Mouse (Mus musculus) kidney, postnatal 25 days (tissue): ENCODE data around the gene Rubcnl.

Experiments
- DNase-seq, 2 experiments: peaks; one replicate each; pipeline ENCODE4 v3.0.0; 2021; ENCODE audit warnings: mixed read lengths in 2 of 2

Rubcnl gene

DNA sequence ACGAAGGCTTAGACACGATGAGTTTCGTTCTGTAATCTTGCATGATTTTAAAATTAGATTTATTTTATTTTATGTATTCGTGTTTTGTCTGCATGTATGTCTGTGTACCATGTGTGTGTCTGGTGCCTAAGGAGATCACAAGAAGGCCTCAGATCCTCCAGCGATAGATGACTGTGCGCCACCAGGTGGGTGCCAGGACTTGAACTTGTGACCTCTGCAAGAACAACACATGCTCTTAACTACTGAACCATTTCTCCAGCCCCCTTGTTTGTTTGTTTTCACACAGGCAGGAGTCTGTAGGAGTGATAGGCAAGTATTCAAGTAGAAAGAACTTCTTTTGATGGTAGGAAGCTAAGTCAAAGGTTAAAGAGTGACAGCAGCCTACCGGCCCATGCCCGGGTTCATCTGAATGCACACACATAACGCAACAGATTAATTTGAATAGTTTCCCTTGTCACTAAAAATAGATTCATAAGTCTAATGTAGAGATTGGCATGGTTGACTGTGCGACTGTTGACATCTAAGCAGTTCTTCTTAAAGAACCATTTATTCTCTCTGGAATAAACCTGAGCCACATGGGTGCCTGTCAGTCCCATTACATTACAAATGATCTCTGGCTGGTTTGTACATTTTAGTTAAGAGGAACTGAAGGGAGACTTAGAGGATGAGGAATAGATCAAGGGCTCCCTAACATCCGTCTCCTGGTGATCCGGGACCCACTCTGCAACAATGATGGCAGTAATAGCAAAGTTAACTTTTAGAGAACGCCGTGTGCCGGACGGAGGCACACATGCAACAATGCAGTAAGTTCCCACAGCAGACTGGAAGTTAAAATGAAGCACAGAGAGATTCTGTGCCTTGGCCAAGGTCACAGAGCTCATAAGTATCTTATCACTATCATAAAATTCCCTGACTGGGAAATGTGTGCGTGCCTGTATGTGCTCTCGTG is 2.3 kb downstream of the Rubcnl start:
- no peak for DNase-seq

- DNase-seq, result no peak
Measured at GRCm38 (mm10) chr14:75018829-75019228, 3.0 kb downstream of the Rubcnl start.

DNA sequence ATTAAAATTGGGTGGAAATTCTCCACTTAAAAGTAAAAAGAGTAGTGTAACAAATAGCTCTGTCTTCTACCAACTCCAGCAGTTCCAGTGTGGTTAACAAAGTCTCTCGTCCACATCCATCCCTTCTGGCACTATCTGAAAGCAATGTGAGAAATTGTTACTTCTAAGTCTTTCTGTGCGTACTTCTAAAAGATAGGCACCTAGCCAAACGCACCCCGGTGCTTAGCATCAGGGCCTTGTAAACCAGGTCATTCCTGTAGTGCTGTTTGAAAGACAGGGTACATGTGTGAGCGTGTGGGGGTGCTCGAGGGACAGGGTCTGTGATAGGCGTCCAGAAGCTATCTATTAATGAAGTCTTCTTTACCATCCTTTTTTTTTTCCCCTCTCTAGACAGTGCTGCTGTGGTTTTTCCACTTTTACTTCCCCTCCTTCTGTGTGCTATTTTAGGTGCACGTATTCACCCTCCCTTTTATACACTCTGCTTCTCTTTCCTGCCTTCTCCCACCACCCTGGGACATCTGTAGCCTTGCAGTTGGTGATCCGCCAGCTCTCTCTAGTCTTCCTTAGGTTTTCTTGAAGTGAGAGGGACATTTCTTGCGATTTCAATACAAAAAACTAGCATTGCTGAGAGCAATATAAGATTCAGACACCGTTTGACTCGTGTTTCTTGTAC is 4.9 kb downstream of the Rubcnl start:
- DNase-seq, result no peak

- no peak for DNase-seq
Measured at GRCm38 (mm10) chr14:75022522-75022921, 6.7 kb downstream of the Rubcnl start.

GRCm38 (mm10) chr14:75024793-75025710 is 9.2 kb downstream of the Rubcnl start:
- DNase-seq, result no peak

DNA sequence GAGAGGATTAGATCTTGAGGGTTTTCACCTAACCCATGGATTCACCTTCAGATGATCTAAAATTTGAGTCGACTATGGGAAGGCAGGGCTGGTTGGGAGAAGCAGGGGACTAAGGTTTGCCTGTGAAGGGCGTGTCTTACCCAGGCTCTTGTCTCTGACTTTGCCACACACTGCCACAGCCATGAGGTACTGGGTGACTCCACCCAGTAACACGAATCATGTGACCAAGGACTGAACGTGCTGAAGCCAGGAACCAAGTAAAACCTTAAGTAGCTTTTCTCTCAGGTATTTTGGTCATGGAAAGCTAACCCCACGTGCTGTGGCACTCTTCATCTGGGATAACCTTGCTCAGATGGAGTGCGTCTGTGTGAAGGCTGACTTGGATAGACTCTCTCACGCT is 14.9 kb downstream of the Rubcnl start:
- DNase-seq, result no peak

DNA sequence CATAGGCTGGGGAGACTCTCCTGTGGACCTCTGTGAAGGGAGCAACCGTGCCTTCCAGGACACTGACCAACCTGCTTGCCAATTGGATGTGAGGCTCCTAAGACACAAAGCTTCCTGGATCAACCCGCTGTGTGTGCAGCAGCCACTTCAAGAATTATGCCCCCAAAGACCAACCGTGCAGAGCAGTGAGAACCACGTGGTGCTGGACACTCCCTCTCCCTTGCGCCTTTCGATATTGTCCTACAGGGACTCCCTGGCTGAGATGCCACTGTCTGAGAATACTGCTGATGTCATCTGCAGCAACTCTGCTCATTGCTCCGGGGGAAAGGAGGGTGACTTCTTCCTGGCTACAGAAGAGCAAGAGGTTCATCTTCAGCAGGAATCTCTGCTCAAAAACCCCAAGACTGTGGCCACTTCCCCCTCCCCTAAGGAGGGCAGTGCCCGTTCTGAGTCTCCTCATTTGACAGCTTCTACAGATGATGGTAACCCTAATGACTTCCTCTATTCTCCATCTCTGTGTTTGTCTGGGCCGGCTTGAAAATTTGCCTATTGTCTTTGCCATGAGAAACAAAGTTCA is 16.3 kb downstream of the Rubcnl start:
- no peak for DNase-seq

DNA sequence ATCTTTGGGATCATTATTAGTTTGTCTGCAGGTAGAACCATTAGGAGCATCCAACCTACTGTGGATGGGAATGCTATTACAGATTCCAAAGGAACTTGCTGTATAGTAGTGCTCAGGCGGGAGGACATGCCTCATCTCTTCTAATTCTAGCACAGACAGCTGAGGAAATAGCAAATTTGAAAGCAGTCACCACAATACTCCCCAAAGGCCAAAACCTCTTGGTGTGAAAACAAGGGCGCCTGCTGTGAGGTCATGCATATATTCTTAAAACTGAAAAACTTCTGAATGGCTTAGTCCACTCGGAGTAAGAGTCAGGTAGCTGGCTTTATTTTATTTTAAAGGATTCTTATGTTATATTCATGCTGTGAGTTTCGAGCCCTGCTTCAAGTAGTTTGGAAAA is 16.9 kb downstream of the Rubcnl start:
- DNase-seq, result no peak

GRCm38 (mm10) chr14:75034240-75034639 is 18.4 kb downstream of the Rubcnl start:
- peak in 1 of 2 experiments; percentile 54 for DNase-seq

DNA sequence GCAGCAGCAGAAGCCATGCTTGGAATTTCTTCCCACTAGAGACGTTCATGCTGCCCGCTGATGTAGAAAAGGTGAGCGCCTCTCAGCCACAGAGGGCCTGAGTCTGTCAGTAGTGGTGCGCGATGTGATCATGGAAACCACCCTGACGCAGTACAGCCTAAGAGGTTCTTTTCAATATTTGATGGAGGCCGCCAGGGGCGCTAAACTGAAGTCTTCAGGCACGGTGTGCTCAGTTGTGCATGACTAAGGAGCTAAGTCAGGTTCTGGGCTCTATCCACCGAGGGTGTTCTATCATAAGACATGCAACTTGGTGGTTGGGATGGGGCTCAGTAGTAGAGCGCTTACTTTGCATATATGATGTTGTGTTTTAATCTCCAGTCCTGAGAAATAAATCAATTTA is 19.6 kb downstream of the Rubcnl start:
- no peak for DNase-seq

- DNase-seq, result no peak
Measured at GRCm38 (mm10) chr14:75045184-75045583, 29.4 kb downstream of the Rubcnl start.

- DNase-seq, result no peak
Measured at GRCm38 (mm10) chr14:75052451-75052850, 36.6 kb downstream of the Rubcnl start.

DNA sequence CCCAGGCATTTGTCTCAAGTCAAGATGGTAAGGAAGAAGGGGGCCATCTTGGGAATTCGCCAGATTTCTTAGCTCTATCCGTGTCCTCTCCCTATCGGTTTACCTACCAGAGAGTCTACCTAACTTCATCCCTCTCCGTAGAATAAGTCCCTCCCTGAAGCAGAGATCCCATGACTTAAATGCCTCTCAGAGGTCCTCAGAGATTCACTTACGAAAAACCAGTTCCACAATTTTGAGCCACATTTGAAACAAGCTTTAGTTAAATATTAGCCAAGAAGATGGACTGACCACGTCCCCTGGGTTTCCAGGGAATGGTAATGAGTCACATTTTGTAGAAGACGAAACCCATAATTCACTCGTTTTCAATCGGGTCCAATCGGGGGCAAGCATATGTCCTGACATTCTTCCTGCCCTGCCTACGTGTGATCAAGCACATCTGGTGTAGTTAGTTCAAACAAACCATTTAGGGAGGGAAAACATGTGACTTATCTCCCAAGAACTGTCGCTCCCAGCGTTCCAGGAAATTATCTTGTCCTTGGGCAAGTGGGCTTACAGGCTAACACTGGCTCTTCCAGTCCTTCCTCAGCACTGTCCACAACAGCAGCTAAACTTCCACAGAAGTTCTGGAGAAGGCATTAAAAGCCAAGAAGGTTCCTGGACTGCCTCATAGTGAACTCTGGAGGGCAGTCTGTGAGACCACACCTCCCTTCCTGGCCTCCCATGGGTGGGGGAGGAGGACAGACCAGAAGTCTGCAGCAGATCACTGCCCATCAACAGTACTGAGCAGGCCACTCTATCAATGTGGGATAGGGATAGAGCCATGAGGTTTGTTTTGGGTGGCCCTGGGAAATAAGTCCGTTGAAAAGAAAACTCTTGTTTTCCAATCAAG is 38.9 kb downstream of the Rubcnl start:
- DNase-seq, result no peak

DNA sequence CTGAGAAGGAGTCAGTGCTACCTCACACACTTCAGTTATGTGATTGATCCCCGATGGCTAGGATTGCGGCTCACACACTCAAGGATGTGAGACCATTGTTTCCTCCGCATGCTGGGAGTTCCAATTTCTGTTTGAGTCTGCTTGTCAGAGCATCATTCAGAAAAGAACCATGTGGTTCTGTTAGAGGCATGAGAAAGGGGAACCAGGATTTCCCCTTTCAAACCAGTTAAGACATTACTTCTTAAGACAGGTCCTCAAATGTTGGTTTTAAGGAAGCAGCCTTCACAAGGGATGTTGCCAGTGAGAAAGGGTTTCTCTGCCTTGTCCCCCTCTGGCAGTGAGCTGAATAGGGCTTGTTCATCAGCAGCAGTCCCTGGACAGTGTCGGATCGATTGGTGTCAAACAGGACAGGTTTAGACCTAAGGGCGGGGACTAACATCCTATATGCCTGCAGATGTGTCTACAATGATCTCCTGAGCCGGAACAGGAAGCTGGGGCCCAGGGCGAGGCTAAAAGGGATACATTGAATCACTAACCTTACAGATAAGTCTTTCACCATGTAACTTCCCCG is 41.1 kb downstream of the Rubcnl start:
- DNase-seq, result no peak

- peak in 1 of 2 experiments; percentile 38 for DNase-seq
Measured at GRCm38 (mm10) chr14:75060562-75060961, 44.7 kb downstream of the Rubcnl start.

DNA sequence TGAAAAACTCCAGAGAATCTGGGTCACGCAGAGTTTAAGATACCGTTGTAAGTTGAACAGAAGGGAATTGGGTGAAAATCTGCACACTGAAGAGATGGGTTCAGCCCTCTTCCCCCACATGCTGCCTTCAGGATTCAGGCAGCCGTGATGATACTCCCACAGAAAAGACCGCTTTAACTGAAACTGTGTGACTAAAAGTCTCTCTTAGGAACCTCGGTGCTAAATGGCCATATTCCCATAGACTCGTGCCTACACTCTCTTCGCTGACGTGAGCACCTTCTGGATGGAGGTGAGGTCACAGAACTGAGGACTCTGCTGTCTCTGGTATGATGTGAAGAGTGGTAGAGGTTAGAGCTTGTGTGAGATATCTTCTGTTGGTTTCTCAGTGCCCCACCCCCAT is 48.1 kb downstream of the Rubcnl start:
- no peak for DNase-seq

- no peak for DNase-seq
Measured at GRCm38 (mm10) chr14:75064520-75064919, 48.7 kb downstream of the Rubcnl start.

GRCm38 (mm10) chr14:75065211-75065610 is 49.4 kb downstream of the Rubcnl start:
- no peak for DNase-seq

DNA sequence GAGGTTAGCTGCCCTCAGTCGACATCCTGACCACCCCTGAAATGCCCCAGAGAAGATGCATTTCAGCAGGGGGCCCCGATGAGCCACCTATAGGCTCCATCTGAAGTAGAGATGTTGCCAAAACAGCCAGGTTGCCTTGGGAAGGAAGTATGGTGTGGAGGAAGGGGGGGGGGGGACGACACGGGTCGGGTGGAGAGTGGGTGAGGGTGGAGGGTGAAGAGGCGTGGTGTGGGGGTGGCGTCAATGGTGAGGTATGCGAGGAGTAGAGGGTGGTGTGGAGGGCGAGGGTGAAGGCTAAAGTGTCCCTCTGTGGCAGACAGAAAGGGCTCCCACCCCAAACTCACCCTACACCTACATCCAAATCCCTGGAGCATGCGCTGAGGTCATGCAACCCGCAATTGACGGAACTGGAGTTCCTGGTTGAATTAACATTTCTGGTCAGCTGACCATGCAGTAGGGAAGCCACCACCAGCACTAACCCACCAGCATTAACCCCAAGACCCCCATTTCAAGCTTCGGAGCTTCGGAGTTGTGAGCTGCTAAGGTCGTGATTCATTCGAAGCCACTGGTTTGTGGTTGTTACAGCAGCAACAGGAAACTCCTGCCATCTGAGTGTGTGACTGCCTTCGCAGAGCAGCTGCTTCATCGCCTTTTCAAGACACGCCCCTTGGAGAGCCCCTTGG is 52.7 kb downstream of the Rubcnl start:
- no peak for DNase-seq

DNA sequence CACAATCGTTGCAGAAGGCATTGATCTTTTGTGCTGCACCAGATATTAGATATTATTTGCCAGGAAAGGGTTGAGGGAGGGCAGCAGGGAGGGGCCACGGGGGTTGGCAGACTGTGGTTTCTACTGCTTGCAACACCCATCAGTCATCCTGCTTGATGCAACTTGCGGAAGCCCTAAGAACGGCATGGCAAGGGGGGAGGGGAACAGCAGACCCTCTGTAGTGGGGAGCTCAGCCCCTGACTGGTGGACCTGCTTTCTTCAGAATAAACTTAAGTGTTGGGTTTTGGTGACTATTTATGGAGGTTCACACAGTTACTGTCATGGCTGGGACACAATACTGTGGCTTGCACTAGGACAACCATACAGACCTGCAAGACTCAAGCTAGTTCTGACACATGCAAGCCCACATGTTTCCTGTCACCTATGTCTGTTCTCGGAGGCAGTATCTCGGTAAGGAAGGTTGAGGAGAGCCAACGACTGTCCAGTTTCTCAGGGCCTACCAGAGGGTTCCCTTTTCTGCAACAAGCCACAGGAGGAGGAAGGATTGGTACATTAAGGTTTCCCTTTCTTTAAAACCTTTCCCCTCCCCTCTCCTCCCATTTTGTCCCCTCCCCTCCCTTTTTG is 53.6 kb downstream of the Rubcnl start:
- no peak for DNase-seq
